Mouse (Mus musculus) limb, embryonic 11.5 days (tissue): ENCODE measurements around the gene Rbm26. TPM values are rescaled to one million over a fixed set of nuclear protein-coding genes. Genes with fewer than 3 reads are reported as not detected.

Source experiments
- ATAC-seq: fragments of 200-750 bp; cut with Nextera tagmentation; 2 replicates; pipeline ENCODE4 v1.8.0; 2017; ENCODE audit warnings: low read depth; ENCODE audit not compliant: insufficient number of reproducible peaks, low FRiP score, low TSS enrichment
- DNase-seq: peaks from one replicate; pipeline ENCODE4 v3.0.0-alpha.2; 2015; ENCODE audit warnings: low spot score
- H3K27ac ChIP-seq: fragments of 300-500 bp; sonication (generic); replicated peaks from 2 replicates; pipeline ENCODE4 v1.5.1; 2014; ENCODE audit warnings: low read depth, mild to moderate bottlenecking, low read length
- H3K27me3 ChIP-seq: fragments of 300-500 bp; sonication (generic); 2 replicates; pipeline ENCODE4 v1.6.1; 2014; ENCODE audit warnings: mild to moderate bottlenecking, low read length, mixed read lengths; ENCODE audit not compliant: control insufficient read depth, insufficient read depth
- H3K36me3 ChIP-seq: fragments of 300-500 bp; sonication (generic); 2 replicates; pipeline ENCODE4 v1.6.1; 2014; ENCODE audit warnings: mild to moderate bottlenecking, low read length, moderate library complexity, mixed read lengths; ENCODE audit not compliant: control insufficient read depth, insufficient read depth
- H3K4me1 ChIP-seq: fragments of 300-500 bp; sonication (generic); 2 replicates; pipeline ENCODE4 v1.6.1; 2014; ENCODE audit warnings: low read length, mixed read lengths; ENCODE audit not compliant: control insufficient read depth, insufficient read depth
- H3K4me2 ChIP-seq: fragments of 300-500 bp; sonication (generic); 2 replicates; pipeline ENCODE4 v1.6.1; 2014; ENCODE audit warnings: low read depth, mild to moderate bottlenecking, moderate library complexity; ENCODE audit not compliant: severe bottlenecking
- H3K4me3 ChIP-seq: fragments of 300-500 bp; sonication (generic); 2 replicates; pipeline ENCODE4 v1.5.1; 2014; ENCODE audit warnings: low read depth, low read length
- H3K9ac ChIP-seq: fragments of 300-500 bp; sonication (generic); 2 replicates; pipeline ENCODE4 v1.6.1; 2014; ENCODE audit warnings: mild to moderate bottlenecking, low read length
- H3K9me3 ChIP-seq: fragments of 300-500 bp; sonication (generic); 2 replicates; pipeline ENCODE4 v1.6.1; 2016; ENCODE audit warnings: low read length; ENCODE audit not compliant: control insufficient read depth
- WGBS: fragments of 180-500 bp; shearing (Covaris S2); extraction: QIAGEN DNeasy Blood & Tissue Kit; methylation state at CpG from one replicate; pipeline ENCODE4 v1.1.7; 2014; 5-methylcytosine and 5-hydroxymethylcytosine counted together
- polyA plus RNA-seq: library from polyadenylated mRNA; unstranded; fragments of >200 nt; fragmentation: Nextera tagmentation; extraction: Ambion mirVana; gene quantifications from 2 replicates; pipeline ENCODE4 v1.2.1, GENCODE M21; 2014

The Rbm26 gene
- polyA plus RNA-seq, 1 experiment from 2014 or later: 43.9 TPM

GRCm38 (mm10) chr14:105127715-105128385 is 49.3 kb downstream of the Rbm26 start:
- no peak overlapping the region for H3K4me2 ChIP-seq
- peaks cover 4% of the 10 kb centered on the region; the same call in 1 of the 2 replicates for H3K36me3 ChIP-seq
- no peaks in the 10 kb centered on the region for H3K9me3 ChIP-seq
- no peak for DNase-seq
- H3K4me1 ChIP-seq: no peaks in the 10 kb centered on the region
- WGBS: 93% methylated on average over 4 of the region's 4 CpGs
- no peak for ATAC-seq
- no peaks in the 10 kb centered on the region for H3K27me3 ChIP-seq
- H3K9ac ChIP-seq: no peak overlapping the region
- H3K27ac ChIP-seq: no peak overlapping the region
- no peak overlapping the region for H3K4me3 ChIP-seq

- DNase-seq (no peak), ATAC-seq (no peak)
- no peaks in the 10 kb centered on the region for H3K9me3 ChIP-seq
- peaks cover 7% of the 10 kb centered on the region; the same call in 1 of the 2 replicates for H3K36me3 ChIP-seq
- H3K9ac ChIP-seq: no peak overlapping the region
- H3K4me1 ChIP-seq: no peaks in the 10 kb centered on the region
- H3K27me3 ChIP-seq: no peaks in the 10 kb centered on the region
- no peak overlapping the region for H3K4me3 ChIP-seq
- no peak overlapping the region for H3K4me2 ChIP-seq
- H3K27ac ChIP-seq: no peak overlapping the region
- 89% methylated on average over 9 of the region's 9 CpGs for WGBS
These were observed 52.6 kb downstream of the Rbm26 start for GRCm38 (mm10) chr14:105124513-105124912.

- Histone ChIP-seq H3K27ac (no peak overlapping the region), H3K4me2 (no peak overlapping the region), H3K36me3 (peaks cover 3% of the 10 kb centered on the region; the same call in 1 of the 2 replicates), H3K4me1 (no peaks in the 10 kb centered on the region), H3K9ac (no peak overlapping the region), H3K4me3 (no peak overlapping the region), H3K27me3 (no peaks in the 10 kb centered on the region), H3K9me3 (no peaks in the 10 kb centered on the region)
- WGBS: 70% methylated on average over 2 of the region's 2 CpGs
- no peak for ATAC-seq
- no peak for DNase-seq
These were observed 61.7 kb downstream of the Rbm26 start for GRCm38 (mm10) chr14:105115402-105115801.

GRCm38 (mm10) chr14:105106252-105106651 is 70.9 kb downstream of the Rbm26 start:
- no peak overlapping the region for H3K4me2 ChIP-seq
- no peaks in the 10 kb centered on the region for H3K27me3 ChIP-seq
- H3K4me1 ChIP-seq: no peaks in the 10 kb centered on the region
- H3K4me3 ChIP-seq: no peak overlapping the region
- DNase-seq (no peak), ATAC-seq (no peak)
- no peak overlapping the region for H3K27ac ChIP-seq
- H3K9me3 ChIP-seq: no peaks in the 10 kb centered on the region
- no peaks in the 10 kb centered on the region for H3K36me3 ChIP-seq
- H3K9ac ChIP-seq: no peak overlapping the region
- WGBS: 94% methylated on average over 2 of the region's 2 CpGs

GRCm38 (mm10) chr14:105098861-105099260 is 78.3 kb downstream of the Rbm26 start:
- Histone ChIP-seq H3K4me1 (no peaks in the 10 kb centered on the region), H3K4me2 (no peak overlapping the region), H3K36me3 (no peaks in the 10 kb centered on the region), H3K27me3 (no peaks in the 10 kb centered on the region), H3K4me3 (no peak overlapping the region), H3K9me3 (no peaks in the 10 kb centered on the region), H3K27ac (no peak overlapping the region), H3K9ac (no peak overlapping the region)
- no peak for DNase-seq
- WGBS: 80% methylated on average over 7 of the region's 7 CpGs
- no peak for ATAC-seq

- Histone ChIP-seq H3K36me3 (no peaks in the 10 kb centered on the region), H3K9ac (no peak overlapping the region), H3K4me1 (no peaks in the 10 kb centered on the region), H3K4me3 (no peak overlapping the region), H3K9me3 (no peaks in the 10 kb centered on the region), H3K27me3 (no peaks in the 10 kb centered on the region), H3K4me2 (no peak overlapping the region), H3K27ac (no peak overlapping the region)
- no peak for DNase-seq
- no peak for ATAC-seq
- 54% methylated on average over 3 of the region's 3 CpGs for WGBS
These were observed 80.9 kb downstream of the Rbm26 start for GRCm38 (mm10) chr14:105096221-105096620.

- WGBS: 78% methylated on average over 4 of the region's 4 CpGs
- ATAC-seq (no peak), DNase-seq (no peak)
- Histone ChIP-seq H3K4me3 (no peak overlapping the region), H3K36me3 (no peaks in the 10 kb centered on the region), H3K9ac (no peak overlapping the region), H3K4me2 (no peak overlapping the region), H3K27me3 (no peaks in the 10 kb centered on the region), H3K4me1 (no peaks in the 10 kb centered on the region), H3K27ac (no peak overlapping the region), H3K9me3 (no peaks in the 10 kb centered on the region)
These were observed 90.1 kb downstream of the Rbm26 start for GRCm38 (mm10) chr14:105087001-105087400.

- ATAC-seq: no peak
- no peaks in the 10 kb centered on the region for H3K27me3 ChIP-seq
- no peaks in the 10 kb centered on the region for H3K4me1 ChIP-seq
- no peaks in the 10 kb centered on the region for H3K36me3 ChIP-seq
- no peak overlapping the region for H3K4me3 ChIP-seq
- no peak overlapping the region for H3K9ac ChIP-seq
- WGBS: 75% methylated on average over 7 of the region's 7 CpGs
- no peak for DNase-seq
- H3K4me2 ChIP-seq: no peak overlapping the region
- H3K9me3 ChIP-seq: no peaks in the 10 kb centered on the region
- H3K27ac ChIP-seq: no peak overlapping the region
These were observed 91.7 kb downstream of the Rbm26 start for GRCm38 (mm10) chr14:105085332-105085993.
